9 mouse cellular contexts compared by ENCODE assay signal in the genomic region with DNA sequence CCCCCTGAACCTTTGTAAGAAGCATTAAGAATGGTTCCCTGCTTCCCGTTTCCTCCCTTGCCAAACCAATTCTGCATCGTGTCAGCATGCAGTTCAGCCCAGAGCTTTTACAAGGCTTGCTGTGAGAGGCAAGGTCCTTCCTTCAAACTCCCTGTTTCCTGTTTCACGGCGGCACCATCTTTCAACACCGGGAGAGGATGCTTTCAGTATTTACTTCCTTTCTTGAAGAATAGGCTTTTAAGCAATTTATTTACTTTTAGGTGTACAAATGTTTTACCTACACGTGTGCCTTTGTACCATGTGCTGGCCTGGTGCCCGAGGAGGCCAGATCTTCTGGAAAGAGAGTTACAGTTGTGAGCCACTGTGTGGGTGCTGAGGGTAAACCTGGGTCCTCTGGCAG. TPM values are rescaled to one million over a fixed set of nuclear protein-coding genes. Genes with fewer than 3 reads are reported as not detected.
DNase-seq lines count a peak whose midpoint lies in the region; ATAC-seq and TF ChIP-seq lines count a peak whose summit lies in the region.
"Had no signal": no experiment of that assay in that cellular context is flagged by ENCODE, and none has a peak within 500 bp of the region (broad histone marks: within the 10 kb centered on the region; RNA-seq: fewer than 3 reads in every experiment).

No protein-coding gene starts in this region.

- no peak overlapping the region for H3K9ac ChIP-seq in intestine, embryonic 14.5 days (ENCODE audit: low read length)
- H3K9ac ChIP-seq: liver, embryonic 14.5 days had no signal

- no peak overlapping the region for H3K4me3 ChIP-seq in testis, adult 2 months (ENCODE audit: control insufficient read depth, low read depth, low read length)
- no peak overlapping the region for H3K4me3 ChIP-seq in intestine, embryonic 14.5 days (ENCODE audit: low read depth, low read length)

- no peak for TF ChIP-seq CTCF in testis, adult 2 months (IDR thresholded peaks at IDR 0.05; ENCODE audit: control insufficient read depth, insufficient read depth, insufficient replicate concordance, low read depth, low read length)

- no peak overlapping the region for H3K4me2 ChIP-seq in intestine, embryonic 14.5 days (ENCODE audit: low read length)

- no peak for ATAC-seq in intestine, embryonic 14.5 days (replicated peaks; ENCODE audit: low FRiP score, low TSS enrichment, low read depth)
- ATAC-seq: hindbrain, postnatal 0 days had no signal

- no peaks in the 10 kb centered on the region for H3K9me3 ChIP-seq in intestine, embryonic 14.5 days (ENCODE audit: control insufficient read depth, low read length)

- whole genome bisulfite sequencing in intestine, embryonic 14.5 days = 46% methylated on average over 7 of the region's 7 CpGs

- no peaks in the 10 kb centered on the region for H3K36me3 ChIP-seq in testis, adult 2 months (ENCODE audit: control insufficient read depth, insufficient read depth, low read length)
- no peaks in the 10 kb centered on the region for H3K36me3 ChIP-seq in intestine, embryonic 14.5 days (ENCODE audit: control insufficient read depth, insufficient read depth, low read length)

- H3K4me1 ChIP-seq in testis, adult 2 months (ENCODE audit: control insufficient read depth, insufficient read depth, low read length) = peaks cover 16% of the 10 kb centered on the region
- H3K4me1 ChIP-seq in intestine, embryonic 14.5 days (replicated peaks; ENCODE audit: control insufficient read depth, insufficient read depth, low read length) = peaks cover 25% of the 10 kb centered on the region

- TF ChIP-seq POLR2A in testis, adult 2 months (IDR thresholded peaks at IDR 0.05; ENCODE audit: control insufficient read depth, low read depth, low read length) = no peak

- H3K27me3 ChIP-seq in testis, adult 2 months (ENCODE audit: control insufficient read depth, insufficient read depth, low read length) = no peaks in the 10 kb centered on the region
- no peaks in the 10 kb centered on the region for H3K27me3 ChIP-seq in intestine, embryonic 14.5 days (replicated peaks; ENCODE audit: control insufficient read depth, insufficient read depth, low read length)

- H3K27ac ChIP-seq in testis, adult 2 months (ENCODE audit: control insufficient read depth, insufficient read depth, low read depth, low read length) = 0 out of 2 replicates have a peak overlapping the region, but pooled peaks have one; percentile 43
- peak overlapping the region; percentile 71 for H3K27ac ChIP-seq in intestine, embryonic 14.5 days (ENCODE audit: low read depth)
- H3K27ac ChIP-seq: hindbrain, postnatal 0 days; liver, embryonic 14.5 days had no signal

- no peak for DNase-seq in testis, postnatal 14 days (ENCODE audit: low spot score)
- DNase-seq in intestine, embryonic 14.5 days (ENCODE audit: low spot score) = no peak
- DNase-seq in lung, postnatal 36 days = peak; percentile 49
- DNase-seq in urinary bladder, postnatal 4 days (ENCODE audit: low spot score in 2 of 2) = no peak
- no peak for DNase-seq in cerebellum, postnatal 36 days
- no peak for DNase-seq in adrenal gland, postnatal 4 days (ENCODE audit: low spot score in 2 of 2)

RNA-seq across cellular contexts. Expression of a gene that starts 4.2 kb away (rescaled TPM):
- 12.3 and 13.7 TPM in 2 replicates for polyA plus RNA-seq in testis, adult 2 months (2012; rRNA removed)
- polyA plus RNA-seq in intestine, embryonic 14.5 days (2014; fragmentation: Nextera tagmentation; extraction: Ambion mirVana) = 16.4 and 18.2 TPM in 2 replicates
- total RNA-seq in adrenal gland, postnatal 4 days (2021) = 10 to 100 TPM; 28.6 to 30.0 TPM

RNA-seq across cellular contexts. Expression of a gene that starts 41.6 kb away (rescaled TPM):
- polyA plus RNA-seq in testis, adult 2 months (2012; rRNA removed) = 3.0 and 4.1 TPM in 2 replicates
- polyA plus RNA-seq in intestine, embryonic 14.5 days (2014; fragmentation: Nextera tagmentation; extraction: Ambion mirVana) = 28.3 and 30.2 TPM in 2 replicates
- 10 to 100 TPM; 50.9 to 59.8 TPM for total RNA-seq in adrenal gland, postnatal 4 days (2021)
